Mouse (Mus musculus) heart, adult 2 months (tissue): ENCODE results near the gene Fgf22. TPM values are rescaled to one million over a fixed set of nuclear protein-coding genes. Genes with fewer than 3 reads are reported as not detected.

ENCODE experiments used
- DNase-seq, 2 experiments: peaks; one replicate each; pipeline ENCODE4 v3.0.0; 2021
- H3K27ac ChIP-seq: fragments of 200-600 bp; 2 replicates; pipeline ENCODE4 v1.8.1; 2022
- H3K27me3 ChIP-seq: fragments of 200-500 bp; 2 replicates; pipeline ENCODE4 v1.6.1; 2012; ENCODE audit warnings: mild to moderate bottlenecking, low read length, inconsistent platforms, mixed read lengths; ENCODE audit not compliant: control insufficient read depth, insufficient read depth
- H3K36me3 ChIP-seq: fragments of 200-500 bp; 2 replicates; pipeline ENCODE4 v1.6.1; 2012; ENCODE audit warnings: low read length, inconsistent platforms; ENCODE audit not compliant: control insufficient read depth, insufficient read depth
- H3K4me1 ChIP-seq: fragments of 200-500 bp; 2 replicates; pipeline ENCODE4 v1.6.1; 2011; ENCODE audit warnings: low read length; ENCODE audit not compliant: control insufficient read depth, insufficient read depth
- H3K4me3 ChIP-seq: fragments of 200-600 bp; 2 replicates; pipeline ENCODE4 v1.8.1; 2022
- H3K79me2 ChIP-seq: fragments of 200-500 bp; replicated peaks from 2 replicates; pipeline ENCODE4 v1.6.1; 2012; ENCODE audit warnings: mild to moderate bottlenecking, inconsistent platforms, low read length, moderate library complexity, mixed read lengths; ENCODE audit not compliant: control insufficient read depth, insufficient read depth
- H3K9ac ChIP-seq: fragments of 200-500 bp; 2 replicates; pipeline ENCODE4 v1.6.1; 2012; ENCODE audit warnings: low read depth, mild to moderate bottlenecking, control low read depth, inconsistent platforms, low read length, mixed read lengths
- CTCF ChIP-seq: fragments of 200-600 bp; IDR thresholded peaks from 2 replicates; pipeline ENCODE4 v1.8.1; 2022; ENCODE audit warnings: antibody characterized with exemption, mild to moderate bottlenecking, moderate library complexity
- EP300 ChIP-seq: fragments of 200-500 bp; IDR thresholded peaks from 2 replicates; pipeline ENCODE4 v1.6.1; 2011; ENCODE audit warnings: low read depth, low read length, control low read depth; ENCODE audit not compliant: insufficient read depth
- POLR2A ChIP-seq: fragments of 200-500 bp; IDR thresholded peaks from 2 replicates; pipeline ENCODE4 v1.6.1; 2011; ENCODE audit warnings: mild to moderate bottlenecking, low read depth, low read length, control low read depth; ENCODE audit not compliant: insufficient read depth
- WGBS: fragments of 180-500 bp; shearing (Covaris S2); methylation state at CpG from one replicate; pipeline ENCODE4 v1.1.7; 2018; 5-methylcytosine and 5-hydroxymethylcytosine counted together
- intact Hi-C: fragments of 180-260 bp; cut with DNase I; formaldehyde crosslinking; loops from one replicate; pipeline ENCODE4 v1.15.1; 2025
- polyA plus RNA-seq: library from polyadenylated mRNA; depleted of rRNA; stranded (reverse); fragments of >200 nt; gene quantifications from 2 replicates; pipeline ENCODE4 v1.2.3, GENCODE M21; 2012
- total RNA-seq, 2 experiments: library from RNA; stranded (reverse); gene quantifications; 2 replicates each; pipeline ENCODE4 v1.2.3; 2021

The Fgf22 gene
- total and polyA plus RNA-seq, 3 experiments, result not detected

DNA sequence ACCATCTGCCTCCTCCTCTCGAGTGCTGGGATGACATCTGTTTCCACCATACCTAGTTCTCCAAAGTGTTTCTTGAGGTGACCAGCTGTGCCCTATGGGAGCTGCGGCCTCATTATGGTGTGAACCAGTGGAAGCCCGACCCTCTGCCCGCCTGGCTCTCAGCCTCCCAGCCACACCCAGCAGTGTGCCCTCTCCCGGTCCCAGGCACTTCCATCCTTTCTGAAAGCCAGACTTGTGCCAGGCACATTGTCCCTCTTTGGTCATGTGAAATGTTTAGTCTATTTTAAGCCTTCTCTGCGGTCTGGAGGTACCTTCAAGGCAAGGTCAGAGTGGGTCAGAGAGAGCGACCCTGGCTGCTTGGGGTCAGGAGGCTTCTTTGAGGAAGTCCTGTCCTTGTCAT is 31.2 kb upstream of the Fgf22 start:
- Histone ChIP-seq H3K4me3 (no peak overlapping the region), H3K9ac (no peak overlapping the region), H3K27me3 (no peaks in the 10 kb centered on the region), H3K36me3 (no peaks in the 10 kb centered on the region), H3K79me2 (no peaks in the 10 kb centered on the region), H3K27ac (peak overlapping the region; percentile 7), H3K4me1 (peaks cover 4% of the 10 kb centered on the region; the same call in 1 of the 2 replicates)
- intact Hi-C loops, result no loop called here
- TF ChIP-seq POLR2A, result no peak
- TF ChIP-seq CTCF, result no peak
- 0 out of 2 replicates have a peak, but pooled peaks have one; percentile 27 for TF ChIP-seq EP300
- no peak for DNase-seq
- 57% methylated on average over 7 of the region's 7 CpGs for WGBS

DNA sequence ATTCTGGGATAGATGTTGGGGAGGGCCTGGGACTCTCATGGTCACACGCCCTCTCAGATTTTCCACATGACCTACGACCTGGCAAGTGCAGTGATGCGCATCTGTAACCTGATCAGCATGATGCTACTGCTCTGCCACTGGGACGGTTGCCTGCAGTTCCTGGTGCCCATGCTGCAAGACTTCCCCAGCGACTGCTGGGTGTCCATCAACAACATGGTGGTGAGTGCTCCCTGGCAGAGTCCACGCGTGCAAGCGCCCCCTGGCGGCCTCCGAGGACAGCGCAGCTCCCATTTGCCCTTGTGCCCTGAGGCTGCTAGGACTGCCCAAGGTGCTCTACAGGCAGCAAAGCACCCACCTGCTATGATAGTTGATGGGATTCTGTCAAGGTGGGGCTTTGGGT is 28.8 kb upstream of the Fgf22 start:
- Histone ChIP-seq H3K27ac (no peak overlapping the region), H3K36me3 (no peaks in the 10 kb centered on the region), H3K4me3 (no peak overlapping the region), H3K9ac (no peak overlapping the region), H3K27me3 (no peaks in the 10 kb centered on the region), H3K4me1 (peaks cover 7% of the 10 kb centered on the region; the same call in 1 of the 2 replicates), H3K79me2 (no peaks in the 10 kb centered on the region)
- intact Hi-C loops, result no loop called here
- no peak for TF ChIP-seq POLR2A
- TF ChIP-seq CTCF, result peak; percentile 65
- no peak for TF ChIP-seq EP300
- no peak for DNase-seq
- WGBS, result 38% methylated on average over 11 of the region's 11 CpGs

DNA sequence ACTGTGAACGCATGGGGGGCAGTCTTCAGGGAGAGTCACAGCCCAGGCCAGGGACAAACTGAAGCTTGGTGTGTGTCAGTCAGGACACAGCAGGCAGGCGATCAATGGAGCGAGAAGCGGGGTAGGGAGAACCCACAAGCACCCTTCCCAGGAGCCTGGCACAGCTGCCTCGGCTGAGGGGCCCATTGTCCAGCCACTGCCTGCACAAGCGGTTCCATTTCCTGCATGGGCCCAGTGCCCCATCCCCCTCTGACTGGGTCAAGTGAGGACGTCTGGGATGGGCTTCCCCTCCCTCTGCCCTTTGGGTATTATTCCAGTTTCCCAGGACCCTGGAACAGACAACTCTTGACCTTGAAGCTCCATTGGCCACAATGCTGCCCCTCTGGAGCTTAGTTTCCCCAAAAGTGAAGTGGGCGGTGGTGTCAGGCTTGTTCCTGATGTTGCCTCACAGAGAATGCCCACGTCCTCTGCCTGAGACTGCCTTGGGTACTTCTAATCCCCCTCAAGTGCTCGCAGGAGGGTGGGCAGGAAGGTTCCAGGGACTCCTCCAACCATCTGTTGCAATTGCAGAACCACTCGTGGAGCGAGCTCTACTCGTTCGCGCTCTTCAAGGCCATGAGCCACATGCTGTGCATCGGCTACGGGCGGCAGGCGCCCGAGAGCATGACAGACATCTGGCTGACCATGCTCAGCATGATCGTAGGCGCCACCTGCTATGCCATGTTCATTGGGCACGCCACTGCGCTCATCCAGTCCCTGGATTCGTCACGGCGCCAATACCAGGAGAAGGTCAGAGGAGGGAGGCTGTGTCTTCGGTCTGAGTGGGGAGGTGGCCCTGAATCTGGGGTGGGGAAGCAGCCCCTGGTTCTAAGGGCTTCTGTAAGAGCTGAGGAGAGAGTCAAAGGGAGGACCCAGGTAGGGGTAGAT is 26.3 kb upstream of the Fgf22 start:
- H3K27me3 ChIP-seq, result no peaks in the 10 kb centered on the region
- H3K4me3 ChIP-seq, result no peak overlapping the region
- H3K27ac ChIP-seq, result 0 out of 2 replicates have a peak overlapping the region, but pooled peaks have one; percentile 4
- peaks cover 5% of the 10 kb centered on the region; the same call in 1 of the 2 replicates for H3K4me1 ChIP-seq
- H3K36me3 ChIP-seq, result no peaks in the 10 kb centered on the region
- intact Hi-C loops, result no loop called here
- no peak overlapping the region for H3K9ac ChIP-seq
- DNase-seq, result no peak
- no peaks in the 10 kb centered on the region for H3K79me2 ChIP-seq
- TF ChIP-seq EP300 (no peak), POLR2A (no peak), CTCF (no peak)
- WGBS, result 63% methylated on average over 28 of the region's 28 CpGs

DNA sequence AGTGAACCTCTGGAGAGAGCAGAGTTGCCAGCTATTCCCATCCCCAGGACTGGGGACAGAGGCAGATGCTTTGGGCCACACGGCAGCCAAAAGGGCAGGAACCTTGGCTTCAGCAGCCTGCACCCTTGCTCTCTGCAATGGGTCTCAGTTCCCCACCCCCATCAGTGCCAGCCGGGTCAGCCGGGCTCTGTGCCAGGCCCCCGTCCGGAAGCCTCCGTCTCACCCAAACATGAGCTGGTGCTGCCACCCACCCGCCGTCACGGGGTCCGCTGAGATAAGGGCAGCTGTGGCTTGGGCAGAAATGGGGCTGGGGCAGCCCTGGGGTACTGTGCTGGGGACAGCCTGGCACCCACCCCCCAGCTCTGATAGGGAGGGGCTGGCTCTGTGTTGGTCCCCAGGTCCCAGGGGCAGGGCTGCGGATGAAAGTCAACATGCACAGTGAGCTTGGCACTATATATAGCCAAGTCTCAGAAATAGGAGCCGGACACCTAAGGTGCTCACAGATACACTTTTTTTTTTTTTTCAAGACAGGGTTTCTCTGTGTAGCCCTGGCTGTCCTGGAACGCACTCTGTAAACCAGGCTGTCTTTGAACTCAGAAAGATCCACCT is 25.4 kb upstream of the Fgf22 start:
- Histone ChIP-seq H3K36me3 (no peaks in the 10 kb centered on the region), H3K4me1 (peaks cover 5% of the 10 kb centered on the region; the same call in 1 of the 2 replicates), H3K4me3 (no peak overlapping the region), H3K27ac (peak overlapping the region; percentile 31), H3K27me3 (no peaks in the 10 kb centered on the region), H3K9ac (peak overlapping the region; percentile 26), H3K79me2 (no peaks in the 10 kb centered on the region)
- DNase-seq, result peak; percentile 58 to 60
- TF ChIP-seq CTCF (no peak), EP300 (0 out of 2 replicates have a peak, but pooled peaks have one; percentile 32)
- intact Hi-C loops, result no loop called here
- WGBS, result 40% methylated on average over 13 of the region's 13 CpGs

DNA sequence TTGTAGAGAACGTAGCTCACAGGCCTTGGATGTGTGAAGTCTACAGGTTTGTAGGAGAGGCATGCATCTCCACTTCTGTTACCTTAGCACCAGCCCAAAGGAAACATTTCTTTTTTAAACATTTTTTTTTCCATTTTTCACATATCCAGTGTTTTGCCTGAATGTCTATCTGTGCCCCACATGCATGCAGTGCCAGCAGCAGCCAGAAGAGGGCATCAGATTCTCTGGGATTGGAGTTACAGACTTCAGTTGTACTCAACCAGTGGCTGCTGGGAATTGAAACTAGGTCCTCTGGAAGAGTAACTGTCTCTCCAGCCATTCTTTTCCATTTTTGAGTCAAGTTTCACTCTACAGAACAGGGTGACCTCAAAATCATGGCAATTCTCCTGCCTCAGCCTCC is 22.4 kb upstream of the Fgf22 start:
- Histone ChIP-seq H3K36me3 (no peaks in the 10 kb centered on the region), H3K9ac (no peak overlapping the region), H3K4me1 (peaks cover 5% of the 10 kb centered on the region; the same call in 1 of the 2 replicates), H3K27ac (no peak overlapping the region), H3K79me2 (no peaks in the 10 kb centered on the region), H3K4me3 (no peak overlapping the region), H3K27me3 (no peaks in the 10 kb centered on the region)
- DNase-seq, result no peak
- intact Hi-C loops, result no loop called here
- no peak for TF ChIP-seq EP300
- TF ChIP-seq CTCF, result peak; percentile 73
- no peak for TF ChIP-seq POLR2A
- WGBS, result 79% methylated on average over 1 of the region's 1 CpGs
